Mouse (Mus musculus) G1E (cell line): ENCODE measurements around the gene Bach2. TPM values are rescaled to one million over a fixed set of nuclear protein-coding genes. Genes with fewer than 3 reads are reported as not detected.

ENCODE experiments used
- ATAC-seq: 2 replicates; pipeline ENCODE4 v1.8.0; 2016; ENCODE audit warnings: mild to moderate bottlenecking; ENCODE audit not compliant: insufficient number of reproducible peaks, poor library complexity, low FRiP score, severe bottlenecking; ENCODE audit errors: extremely low read depth
- DNase-seq: peaks from one replicate; pipeline ENCODE4 v3.0.0; 2012; ENCODE audit warnings: low spot score
- H3K27me3 ChIP-seq: 2 replicates; pipeline ENCODE4 v1.6.1; 2012; ENCODE audit warnings: mild to moderate bottlenecking, low read length, inconsistent platforms; ENCODE audit not compliant: insufficient read depth
- H3K36me3 ChIP-seq: replicated peaks from 2 replicates; pipeline ENCODE3; 2012; ENCODE audit warnings: mild to moderate bottlenecking, inconsistent platforms
- H3K4me1 ChIP-seq: 2 replicates; pipeline ENCODE4 v1.6.1; 2012; ENCODE audit warnings: low read depth, low read length, inconsistent platforms, mixed read lengths; ENCODE audit not compliant: insufficient read depth
- H3K4me3 ChIP-seq: 2 replicates; pipeline ENCODE4 v1.5.1; 2012; ENCODE audit warnings: low read depth, mild to moderate bottlenecking, inconsistent platforms, low read length, moderate library complexity, mixed read lengths
- H3K9me3 ChIP-seq: replicated peaks from 2 replicates; pipeline ENCODE4 v1.6.1; 2012; ENCODE audit warnings: inconsistent platforms
- CTCF ChIP-seq: IDR thresholded peaks from 2 replicates; pipeline ENCODE4 v1.5.1; 2012; ENCODE audit warnings: low read depth, low read length, inconsistent platforms, mixed read lengths
- GATA1 ChIP-seq: IDR thresholded peaks from 2 replicates; pipeline ENCODE4 v1.6.1; 2012; ENCODE audit warnings: borderline replicate concordance, low read length, inconsistent platforms, mixed read lengths
- GATA2 ChIP-seq: IDR thresholded peaks from 2 replicates; pipeline ENCODE4 v1.6.1; 2012; ENCODE audit warnings: low read depth, low read length, inconsistent platforms, borderline replicate concordance
- POLR2AphosphoS5 ChIP-seq: IDR thresholded peaks from 2 replicates; pipeline ENCODE4 v1.6.1; 2012; ENCODE audit warnings: low read depth, low read length, inconsistent platforms; ENCODE audit not compliant: insufficient replicate concordance
- TAL1 ChIP-seq: conservative IDR thresholded peaks from 2 replicates; pipeline ENCODE4 v1.6.1; 2012; ENCODE audit warnings: low read depth, low read length, inconsistent platforms, mixed read lengths
- polyA plus RNA-seq: library from polyadenylated mRNA; stranded (reverse); fragments of >175 nt; gene quantifications from 2 replicates; pipeline ENCODE4 v1.2.3, GENCODE M21; 2012
- total RNA-seq, 2 experiments: library from RNA; stranded (forward) in 1 of 2; stranded (reverse) in 1 of 2; fragments of 200-1000 nt in 1 of 2; fragments of >200 nt in 1 of 2; fragmentation: Nextera tagmentation in 1 of 2; gene quantifications; 2 replicates each; pipeline ENCODE4 v1.2.3; 2014 to 2017

Bach2 gene
- total and polyA plus RNA-seq, 3 experiments = 0.22 to 2.2 TPM; not detected in 1

- H3K4me1 ChIP-seq = no peaks in the 10 kb centered on the region
- H3K36me3 ChIP-seq = no peaks in the 10 kb centered on the region
- DNase-seq = no peak
- no peaks in the 10 kb centered on the region for H3K27me3 ChIP-seq
- no peak for ATAC-seq
- no peaks in the 10 kb centered on the region for H3K9me3 ChIP-seq
- TF ChIP-seq TAL1 (no peak), CTCF (no peak), GATA2 (no peak), GATA1 (no peak), POLR2AphosphoS5 (no peak)
- no peak overlapping the region for H3K4me3 ChIP-seq
Measured at GRCm38 (mm10) chr4:32413505-32413904, 174.9 kb downstream of the Bach2 start.

- no peaks in the 10 kb centered on the region for H3K27me3 ChIP-seq
- no peaks in the 10 kb centered on the region for H3K4me1 ChIP-seq
- H3K36me3 ChIP-seq = no peaks in the 10 kb centered on the region
- no peaks in the 10 kb centered on the region for H3K9me3 ChIP-seq
- no peak overlapping the region for H3K4me3 ChIP-seq
- no peak for DNase-seq
- ATAC-seq = no peak
- TF ChIP-seq CTCF (no peak), POLR2AphosphoS5 (no peak), TAL1 (no peak), GATA2 (no peak), GATA1 (no peak)
Measured at GRCm38 (mm10) chr4:32414959-32415358, 176.4 kb downstream of the Bach2 start.

GRCm38 (mm10) chr4:32417939-32418338 is 179.3 kb downstream of the Bach2 start:
- ATAC-seq = no peak
- TF ChIP-seq GATA1 (no peak), CTCF (no peak), TAL1 (no peak), GATA2 (no peak), POLR2AphosphoS5 (no peak)
- Histone ChIP-seq H3K4me1 (no peaks in the 10 kb centered on the region), H3K9me3 (no peaks in the 10 kb centered on the region), H3K36me3 (no peaks in the 10 kb centered on the region), H3K4me3 (no peak overlapping the region), H3K27me3 (no peaks in the 10 kb centered on the region)
- DNase-seq = no peak

- Histone ChIP-seq H3K4me1 (no peaks in the 10 kb centered on the region), H3K4me3 (no peak overlapping the region), H3K27me3 (no peaks in the 10 kb centered on the region), H3K36me3 (no peaks in the 10 kb centered on the region), H3K9me3 (no peaks in the 10 kb centered on the region)
- ATAC-seq (no peak), DNase-seq (no peak)
- TF ChIP-seq GATA2 (no peak), POLR2AphosphoS5 (no peak), CTCF (no peak), GATA1 (no peak), TAL1 (no peak)
Measured at GRCm38 (mm10) chr4:32421570-32421969, 183.0 kb downstream of the Bach2 start.

- H3K4me3 ChIP-seq = no peak overlapping the region
- no peaks in the 10 kb centered on the region for H3K27me3 ChIP-seq
- DNase-seq (no peak), ATAC-seq (no peak)
- TF ChIP-seq GATA2 (no peak), CTCF (no peak), GATA1 (no peak), TAL1 (no peak), POLR2AphosphoS5 (no peak)
- H3K36me3 ChIP-seq = no peaks in the 10 kb centered on the region
- H3K9me3 ChIP-seq = no peaks in the 10 kb centered on the region
- no peaks in the 10 kb centered on the region for H3K4me1 ChIP-seq
Measured at GRCm38 (mm10) chr4:32422427-32422826, 183.8 kb downstream of the Bach2 start.

GRCm38 (mm10) chr4:32423667-32424066 is 185.1 kb downstream of the Bach2 start:
- no peak for ATAC-seq
- Histone ChIP-seq H3K4me3 (no peak overlapping the region), H3K9me3 (no peaks in the 10 kb centered on the region), H3K36me3 (no peaks in the 10 kb centered on the region), H3K4me1 (no peaks in the 10 kb centered on the region), H3K27me3 (no peaks in the 10 kb centered on the region; the same call in 1 of the 2 replicates)
- DNase-seq = no peak
- TF ChIP-seq POLR2AphosphoS5 (no peak), TAL1 (no peak), GATA1 (no peak), GATA2 (no peak)
